Mouse (Mus musculus): ENCODE measurements around the gene Creb3l1.

Gene Creb3l1

DNA sequence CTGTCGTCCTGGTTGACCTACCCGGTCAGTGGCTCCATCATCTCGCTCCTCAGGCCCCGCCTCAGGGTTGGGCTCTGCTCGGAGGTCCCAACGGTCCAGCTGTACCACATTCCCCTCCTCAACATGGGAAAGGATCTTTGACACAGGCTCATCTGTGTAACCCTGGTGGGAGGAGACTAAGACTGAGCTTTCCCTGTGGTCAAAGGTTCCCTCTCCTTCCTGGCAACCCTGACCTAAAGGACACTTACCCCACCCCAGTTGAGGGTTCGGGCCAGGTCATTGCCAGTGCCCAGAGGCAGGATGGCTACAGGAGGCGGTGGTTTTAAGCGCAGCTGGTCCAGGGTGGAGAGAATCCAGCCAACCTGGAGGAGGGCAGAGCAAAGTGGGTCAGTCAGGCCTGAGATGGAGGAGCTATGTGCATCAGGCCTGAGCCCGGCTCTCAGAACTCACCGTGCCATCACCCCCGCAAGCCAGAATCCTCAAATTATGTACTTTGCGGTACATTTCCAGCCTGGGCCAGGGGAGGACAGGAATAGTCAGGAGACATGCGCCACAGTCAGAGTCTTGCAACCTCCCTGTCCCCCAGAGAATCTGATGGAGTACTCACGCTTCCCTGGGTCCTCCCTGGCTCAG is 84.9 kb downstream of the Creb3l1 start:
- no peak for DNase-seq

DNA sequence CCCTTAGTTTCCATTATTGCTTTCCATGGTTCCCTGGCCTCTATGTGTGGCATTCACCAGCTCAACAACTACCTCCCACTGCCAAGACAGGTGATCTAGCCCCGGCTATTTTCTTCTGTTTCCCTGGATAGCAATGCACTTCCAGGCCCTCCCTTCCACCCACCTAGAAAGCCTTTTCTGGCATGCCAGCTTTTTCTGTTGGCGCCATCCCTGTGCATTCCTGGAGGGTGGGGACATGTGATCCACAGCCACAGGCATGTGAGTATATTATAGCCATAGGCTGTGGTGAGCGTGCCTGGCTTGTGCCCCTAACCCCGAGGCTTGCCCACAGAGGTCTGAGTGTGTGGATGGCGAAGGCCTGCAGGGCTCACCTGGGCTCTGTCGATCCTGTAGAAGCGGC is 88.1 kb downstream of the Creb3l1 start:
- no peak for DNase-seq

DNA sequence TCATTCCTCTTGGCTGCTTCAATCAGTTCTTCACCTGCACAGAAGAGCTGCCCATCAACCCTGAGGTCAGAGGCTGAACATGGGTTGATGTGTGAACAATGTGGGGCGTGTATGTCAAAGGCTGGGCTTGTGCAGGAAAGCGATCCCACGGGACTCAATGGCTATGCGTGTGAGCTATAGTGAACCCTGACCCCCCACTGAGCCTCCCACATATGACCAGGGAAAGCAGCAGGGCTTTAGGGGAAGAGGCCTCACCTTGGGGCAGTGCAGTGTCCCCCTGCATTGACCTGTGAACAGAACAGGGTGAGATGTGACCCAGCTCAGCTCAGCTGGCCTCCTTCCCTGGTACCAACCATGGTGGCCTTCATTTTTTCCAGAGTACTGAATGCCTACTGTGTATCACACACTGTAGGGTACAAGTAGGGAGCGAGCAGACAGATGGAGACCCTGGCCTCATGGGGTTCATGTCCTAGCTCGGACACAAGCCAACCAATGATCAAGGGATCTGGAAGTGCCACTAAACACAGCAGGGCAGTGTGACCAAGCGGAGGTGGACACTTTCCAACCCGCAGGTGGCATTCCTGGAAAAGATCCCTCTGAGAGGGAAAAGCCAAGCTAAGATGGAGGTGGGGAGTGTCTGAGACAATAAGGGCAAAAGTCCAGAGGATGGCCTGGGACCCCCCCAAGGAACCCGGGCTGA is 89.3 kb downstream of the Creb3l1 start:
- DNase-seq, result no peak

DNA sequence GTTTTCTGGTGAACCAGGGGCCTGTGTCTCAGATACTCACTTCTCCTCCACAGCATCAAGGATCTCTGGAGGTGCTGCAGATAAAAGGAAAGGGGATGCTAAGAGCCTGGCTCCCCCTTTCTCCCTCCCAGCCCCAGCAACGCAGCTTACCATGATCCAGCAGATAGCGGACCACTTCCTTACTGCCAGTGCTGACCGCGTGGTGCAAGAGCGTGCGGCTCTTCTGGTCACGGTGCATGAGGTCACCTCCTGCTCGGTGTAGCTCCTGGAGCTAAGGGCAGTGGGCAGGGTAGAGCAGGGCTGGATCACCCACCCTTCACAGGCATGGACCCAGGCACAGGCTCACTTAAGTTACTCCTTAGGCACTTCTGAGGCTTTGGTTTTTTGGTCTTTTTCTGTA is 90.3 kb downstream of the Creb3l1 start:
- DNase-seq, result no peak

DNA sequence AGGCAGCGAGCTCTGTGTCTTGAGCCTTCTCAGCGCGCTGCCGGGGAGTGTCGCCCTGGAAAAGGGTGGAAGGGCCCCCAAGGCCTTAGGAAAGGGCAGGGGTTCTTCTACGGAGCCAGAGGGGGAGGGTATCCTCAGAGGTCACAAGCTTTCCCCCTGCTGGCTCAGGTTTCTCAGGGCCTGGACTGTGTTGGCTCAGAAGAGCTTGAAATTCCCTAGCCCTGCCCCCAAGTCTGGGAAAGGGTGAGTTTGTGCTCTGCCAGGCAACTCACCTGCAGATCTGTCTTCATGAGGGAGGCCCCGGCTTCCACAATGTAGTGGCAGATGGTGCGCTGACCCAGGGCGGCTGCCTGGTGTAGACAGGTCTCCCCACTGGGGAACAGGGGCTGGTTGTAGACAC is 90.8 kb downstream of the Creb3l1 start:
- DNase-seq, result no peak

DNA sequence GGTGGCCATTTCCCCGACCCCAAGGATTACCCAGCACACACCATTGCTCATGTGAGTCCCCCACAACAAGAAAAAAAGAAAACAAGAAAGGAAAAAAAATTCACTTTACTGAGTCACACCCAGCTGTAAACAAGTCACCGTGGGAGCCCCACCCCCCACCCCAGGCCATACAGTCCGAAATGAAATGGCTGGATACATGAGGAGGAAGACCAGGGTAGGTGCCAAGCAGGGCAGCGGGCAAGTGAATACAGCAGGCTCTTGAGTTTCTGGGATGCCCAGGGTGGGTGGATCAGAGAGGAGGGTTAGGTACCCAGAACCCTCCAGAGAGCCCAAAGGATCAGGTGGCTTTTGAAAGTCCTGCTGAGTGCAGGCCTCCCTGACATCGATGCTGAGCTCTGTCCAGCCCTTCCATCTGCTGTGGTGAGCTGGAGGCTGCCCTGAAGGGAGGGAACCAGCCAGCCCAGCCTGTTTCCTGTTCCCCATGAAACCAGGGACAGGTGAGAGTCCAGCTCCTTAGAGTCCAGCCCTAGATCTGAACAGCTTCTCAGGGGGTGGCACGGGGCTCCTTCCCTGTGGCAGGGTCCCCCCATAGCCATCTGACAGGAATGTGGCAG is 91.5 kb downstream of the Creb3l1 start:
- no peak for DNase-seq

All from lung, postnatal 36 days (tissue).